Mouse (Mus musculus): ENCODE measurements around the gene Cdk8.

DNA sequence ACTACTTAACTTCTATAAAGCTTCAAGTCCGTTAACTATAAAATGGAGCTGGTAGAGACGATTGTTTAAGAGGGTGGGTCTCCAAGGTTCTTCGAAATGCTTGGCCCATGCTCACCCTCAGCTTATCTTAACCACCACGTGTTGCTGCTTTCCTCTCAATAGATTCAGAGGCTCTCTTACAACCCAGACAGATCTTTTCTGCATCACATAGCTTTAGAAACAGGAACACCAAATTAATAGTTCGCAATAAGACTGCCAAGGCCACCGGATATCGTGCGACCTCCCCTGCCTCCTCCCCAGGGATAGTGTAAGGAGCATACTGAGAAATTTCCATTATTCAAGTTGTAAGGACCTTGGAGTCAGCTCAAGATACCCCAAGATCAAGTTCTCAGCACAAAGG, 87.4 kb downstream of the Cdk8 start:
- TF ChIP-seq CTCF (conservative IDR thresholded peaks at IDR 0.05; ENCODE audit: low read length) (no peak), POU5F1 (IDR thresholded peaks at IDR 0.05; ENCODE audit: borderline replicate concordance, low read length) (no peak), NANOG (IDR thresholded peaks at IDR 0.05; ENCODE audit: borderline replicate concordance, low read length) (no peak)
